Mouse (Mus musculus) forebrain, embryonic 15.5 days (tissue): ENCODE data around the gene Ube2t. TPM values are rescaled to one million over a fixed set of nuclear protein-coding genes. Genes with fewer than 3 reads are reported as not detected.

Experiments used
- ATAC-seq: fragments of 200-750 bp; cut with Nextera tagmentation; replicated peaks from 2 replicates; pipeline ENCODE4 v1.8.0; 2017; ENCODE audit warnings: mild to moderate bottlenecking, moderate TSS enrichment, moderate library complexity
- H3K27ac ChIP-seq: fragments of 300-500 bp; sonication (generic); replicated peaks from 2 replicates; pipeline ENCODE4 v1.5.1; 2015; ENCODE audit warnings: mild to moderate bottlenecking, inconsistent platforms
- H3K27me3 ChIP-seq: fragments of 300-500 bp; sonication (generic); 2 replicates; pipeline ENCODE4 v1.6.1; 2015; ENCODE audit warnings: inconsistent platforms
- H3K36me3 ChIP-seq: fragments of 300-500 bp; sonication (generic); 2 replicates; pipeline ENCODE4 v1.6.1; 2015; ENCODE audit warnings: mild to moderate bottlenecking, inconsistent platforms
- H3K4me1 ChIP-seq: fragments of 300-500 bp; sonication (generic); 2 replicates; pipeline ENCODE4 v1.6.1; 2015; ENCODE audit warnings: inconsistent platforms
- H3K4me2 ChIP-seq: fragments of 300-500 bp; sonication (generic); replicated peaks from 2 replicates; pipeline ENCODE4 v1.6.1; 2015; ENCODE audit warnings: mild to moderate bottlenecking, inconsistent platforms
- H3K4me3 ChIP-seq: fragments of 300-500 bp; sonication (generic); 2 replicates; pipeline ENCODE4 v1.5.1; 2015; ENCODE audit warnings: mild to moderate bottlenecking, inconsistent platforms
- H3K9ac ChIP-seq: fragments of 300-500 bp; sonication (generic); replicated peaks from 2 replicates; pipeline ENCODE4 v1.6.1; 2015; ENCODE audit warnings: mild to moderate bottlenecking, inconsistent platforms
- H3K9me3 ChIP-seq: fragments of 300-500 bp; sonication (generic); 2 replicates; pipeline ENCODE4 v1.6.1; 2016; ENCODE audit warnings: inconsistent platforms
- WGBS: fragments of 180-500 bp; shearing (Covaris S2); methylation state at CpG from one replicate; pipeline ENCODE4 v1.1.7; 2015; ENCODE audit warnings: mixed read lengths; 5-methylcytosine and 5-hydroxymethylcytosine counted together
- polyA plus RNA-seq: library from polyadenylated mRNA; unstranded; fragments of >200 nt; fragmentation: Nextera tagmentation; extraction: Ambion mirVana; gene quantifications from 2 replicates; pipeline ENCODE4 v1.2.1, GENCODE M21; 2015

Gene Ube2t
- polyA plus RNA-seq, 1 experiment from 2014 or later = 26.8 TPM

DNA sequence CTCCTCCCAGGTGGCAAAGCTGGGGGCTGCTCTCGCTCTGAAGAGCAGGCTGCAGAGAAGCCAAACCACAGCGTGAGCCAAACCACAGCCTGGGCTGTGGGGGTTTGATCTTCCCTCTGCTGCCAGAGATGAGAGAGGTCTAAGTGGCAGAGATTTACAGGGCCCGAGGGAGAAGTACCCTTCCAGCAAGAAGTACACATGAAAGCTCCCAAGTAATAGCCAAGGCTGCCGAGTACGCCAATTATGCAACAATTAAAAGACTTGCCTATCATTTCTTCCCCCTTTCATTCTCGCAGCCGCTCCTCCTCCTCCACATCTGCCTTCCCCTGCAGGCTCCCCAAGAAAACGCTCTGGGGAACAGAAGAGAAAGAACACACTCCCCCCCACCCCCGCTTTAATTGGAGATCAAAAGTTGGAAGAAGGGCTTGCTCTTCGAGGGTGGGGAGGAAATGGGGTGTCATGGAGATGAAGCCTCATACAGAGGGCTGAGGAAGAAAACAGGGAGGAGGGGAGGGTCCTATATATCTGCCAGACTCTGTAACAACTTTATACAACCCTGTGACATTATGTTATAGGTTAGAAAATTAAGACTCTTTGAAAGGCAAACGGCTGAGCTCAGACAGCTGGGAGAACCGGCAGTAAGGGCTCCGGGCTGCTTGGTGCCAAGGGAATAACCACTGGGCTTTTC lies 56.9 kb downstream of the Ube2t start:
- H3K27me3 ChIP-seq = no peaks in the 10 kb centered on the region
- no peaks in the 10 kb centered on the region for H3K9me3 ChIP-seq
- ATAC-seq = peak; percentile 67
- 9% methylated on average over 13 of the region's 13 CpGs for WGBS
- H3K36me3 ChIP-seq = no peaks in the 10 kb centered on the region
- H3K4me1 ChIP-seq = peaks cover 23% of the 10 kb centered on the region
- H3K4me3 ChIP-seq = no peak overlapping the region
- H3K4me2 ChIP-seq = no peak overlapping the region
- H3K27ac ChIP-seq = peak overlapping the region; percentile 62
- no peak overlapping the region for H3K9ac ChIP-seq

DNA sequence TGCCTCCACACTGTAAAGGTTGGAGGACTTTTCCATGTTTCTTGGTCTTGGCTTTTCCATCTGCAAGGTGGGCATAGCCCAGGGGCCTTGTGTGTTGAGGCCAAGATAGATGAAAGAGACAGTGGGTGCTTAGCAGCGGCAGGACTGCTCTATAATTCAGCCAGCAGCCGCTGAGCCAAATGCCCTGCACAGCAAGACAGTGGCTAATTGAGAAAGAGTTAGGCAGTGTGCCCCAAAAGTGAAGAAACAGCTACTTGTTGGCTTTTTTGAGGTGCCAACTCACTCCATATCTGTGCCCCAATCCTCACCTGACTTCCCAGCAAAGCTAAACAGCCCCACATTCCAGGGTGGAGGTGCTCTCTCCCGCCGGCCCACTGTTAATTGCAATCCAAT lies 57.4 kb downstream of the Ube2t start:
- Histone ChIP-seq H3K36me3 (no peaks in the 10 kb centered on the region), H3K4me1 (peaks cover 23% of the 10 kb centered on the region), H3K27ac (peak overlapping the region; percentile 62; the same call in 1 of the 2 replicates), H3K9me3 (no peaks in the 10 kb centered on the region), H3K4me3 (no peak overlapping the region), H3K9ac (no peak overlapping the region), H3K4me2 (no peak overlapping the region), H3K27me3 (no peaks in the 10 kb centered on the region)
- ATAC-seq = no peak
- 43% methylated on average over 4 of the region's 4 CpGs for WGBS

- H3K4me2 ChIP-seq = no peak overlapping the region
- ATAC-seq = no peak
- no peak overlapping the region for H3K4me3 ChIP-seq
- no peak overlapping the region for H3K9ac ChIP-seq
- H3K36me3 ChIP-seq = no peaks in the 10 kb centered on the region
- WGBS = 80% methylated on average over 5 of the region's 5 CpGs
- peaks cover 23% of the 10 kb centered on the region for H3K4me1 ChIP-seq
- H3K27ac ChIP-seq = no peak overlapping the region
- no peaks in the 10 kb centered on the region for H3K27me3 ChIP-seq
- no peaks in the 10 kb centered on the region for H3K9me3 ChIP-seq
Observed at GRCm38 (mm10) chr1:135020281-135020940, 58.0 kb downstream of the Ube2t start.

GRCm38 (mm10) chr1:135020970-135021369 lies 58.6 kb downstream of the Ube2t start:
- H3K36me3 ChIP-seq = no peaks in the 10 kb centered on the region
- no peak overlapping the region for H3K4me2 ChIP-seq
- H3K27ac ChIP-seq = no peak overlapping the region
- no peaks in the 10 kb centered on the region for H3K27me3 ChIP-seq
- ATAC-seq = no peak
- WGBS = 21% methylated on average over 5 of the region's 5 CpGs
- peaks cover 23% of the 10 kb centered on the region for H3K4me1 ChIP-seq
- no peak overlapping the region for H3K4me3 ChIP-seq
- H3K9ac ChIP-seq = no peak overlapping the region
- no peaks in the 10 kb centered on the region for H3K9me3 ChIP-seq

DNA sequence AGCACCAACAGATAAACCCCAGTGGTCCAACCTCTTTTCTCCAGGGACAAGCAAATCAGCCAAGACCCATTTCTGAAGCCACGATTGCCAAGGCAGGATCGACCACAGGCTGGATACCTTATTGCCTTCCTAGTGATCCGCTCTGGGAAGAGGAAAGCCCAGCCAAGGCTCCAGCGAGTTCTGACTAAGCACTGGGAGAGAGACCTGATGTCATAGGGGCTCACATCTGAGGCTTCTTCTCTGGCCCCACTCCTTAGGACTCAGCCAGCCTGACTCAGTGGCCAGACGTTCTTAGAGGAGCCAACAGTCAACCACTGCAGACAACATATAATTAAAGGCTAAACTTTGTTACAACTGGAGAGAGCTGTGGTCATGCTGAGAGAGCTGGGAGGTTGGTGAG lies 59.6 kb downstream of the Ube2t start:
- H3K9me3 ChIP-seq = no peaks in the 10 kb centered on the region
- no peak overlapping the region for H3K27ac ChIP-seq
- WGBS = 79% methylated on average over 5 of the region's 5 CpGs
- no peak for ATAC-seq
- H3K27me3 ChIP-seq = no peaks in the 10 kb centered on the region
- no peak overlapping the region for H3K9ac ChIP-seq
- H3K4me1 ChIP-seq = peaks cover 23% of the 10 kb centered on the region
- no peak overlapping the region for H3K4me2 ChIP-seq
- H3K36me3 ChIP-seq = no peaks in the 10 kb centered on the region
- no peak overlapping the region for H3K4me3 ChIP-seq

DNA sequence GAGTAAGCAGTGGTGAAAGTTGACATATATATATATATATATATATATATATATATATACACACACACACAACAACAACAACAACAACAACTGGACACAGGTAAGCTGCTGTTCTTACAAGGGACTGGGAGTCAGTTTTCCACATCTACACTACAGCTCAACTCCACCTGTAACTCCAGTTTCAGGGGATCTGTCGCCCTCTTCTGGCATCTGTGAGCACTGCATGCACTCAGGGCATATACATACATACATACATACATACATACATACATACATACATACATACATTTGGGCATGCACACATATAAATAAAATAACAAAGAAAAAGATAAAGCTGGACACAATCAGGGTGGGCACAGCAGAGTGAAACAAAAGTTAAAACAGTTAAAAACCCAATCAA lies 61.2 kb downstream of the Ube2t start:
- Histone ChIP-seq H3K27me3 (no peaks in the 10 kb centered on the region), H3K4me3 (no peak overlapping the region), H3K9me3 (no peaks in the 10 kb centered on the region), H3K4me2 (no peak overlapping the region), H3K36me3 (no peaks in the 10 kb centered on the region), H3K4me1 (peaks cover 21% of the 10 kb centered on the region), H3K9ac (no peak overlapping the region), H3K27ac (no peak overlapping the region)
- no peak for ATAC-seq
- 60% methylated on average over 1 of the region's 1 CpGs for WGBS

Other genes starting within 250 kb of the Ube2t start
- gene Ppp1r12b, start 6.6 kb upstream of the Ube2t start, polyA plus RNA-seq = 16.4 and 16.6 TPM in 2 replicates
- 0.41 and 0.61 TPM in 2 replicates for gene Lgr6, start 142.7 kb downstream of the Ube2t start, polyA plus RNA-seq
- 0.23 and 0.24 TPM in 2 replicates for gene Ptpn7, start 170.1 kb downstream of the Ube2t start, polyA plus RNA-seq
- 301 and 307 TPM in 2 replicates for gene Arl8a, start 184.3 kb downstream of the Ube2t start, polyA plus RNA-seq
- gene Gpr37l1, start 205.1 kb downstream of the Ube2t start, polyA plus RNA-seq = 0.31 and 0.33 TPM in 2 replicates